Mouse (Mus musculus) hematopoietic stem cell, adult 5-6 weeks (primary cell): Measurements from ENCODE around the gene Copa. TPM values are rescaled to one million over a fixed set of nuclear protein-coding genes. Genes with fewer than 3 reads are reported as not detected.

Experiments used
- ATAC-seq, 2 experiments: fragments of 125-278 bp in 1 of 2; replicated peaks in 1 of 2; 2 replicates each; pipeline ENCODE4 v1.8.0; 2016 to 2017; ENCODE audit warnings: inconsistent platforms in 2 of 2, mild to moderate bottlenecking in 2 of 2, moderate number of reproducible peaks in 2 of 2, low read depth in 1 of 2, moderate TSS enrichment in 1 of 2; ENCODE audit not compliant: low FRiP score in 2 of 2, poor library complexity in 2 of 2, severe bottlenecking in 2 of 2, insufficient read depth in 1 of 2, low TSS enrichment in 1 of 2
- total RNA-seq: library from RNA; stranded (forward); fragments of 172-1452, 232-1000 nt; gene quantifications from 2 replicates; pipeline ENCODE4 v1.2.3, GENCODE M21; 2017

Copa gene
- total RNA-seq, 1 experiment from 2014 or later: 126 TPM

- no peak for ATAC-seq
These were observed 80.6 kb downstream of the Copa start for GRCm38 (mm10) chr1:172162959-172163358.

- ATAC-seq: no peak
These were observed 85.6 kb downstream of the Copa start for GRCm38 (mm10) chr1:172167911-172168310.

DNA sequence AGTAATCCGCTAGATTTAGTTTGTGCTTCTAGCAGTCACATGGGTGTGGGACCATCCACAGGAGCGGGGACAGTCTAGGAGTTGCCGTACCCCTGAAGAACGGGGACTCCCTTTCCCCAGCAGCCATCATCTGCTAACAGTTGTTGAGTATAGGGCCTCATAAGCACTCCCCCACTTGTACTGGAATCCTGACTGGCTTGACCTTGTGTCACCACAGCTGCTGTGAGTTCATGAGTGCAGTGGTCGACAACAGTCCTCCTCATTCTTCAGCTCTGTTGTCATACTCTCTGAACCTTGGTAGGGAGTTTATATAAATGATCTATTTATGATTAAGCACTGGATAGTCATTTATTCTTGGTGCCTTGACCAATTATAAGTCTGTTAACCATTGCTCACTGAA lies 87.5 kb downstream of the Copa start:
- no peak for ATAC-seq

Other genes starting within 250 kb of the Copa start
- 96.5 and 139 TPM in 2 replicates for gene Cd84, start 242.8 kb upstream of the Copa start, total RNA-seq
- 5.0 and 5.2 TPM in 2 replicates for gene Gm10521, start 186.9 kb upstream of the Copa start, total RNA-seq
- 2.9 and 3.5 TPM in 2 replicates for gene Slamf6, start 165.0 kb upstream of the Copa start, total RNA-seq
- gene Vangl2, start 54.1 kb upstream of the Copa start, total RNA-seq: 5.2 TPM in 2 replicates
- not detected in 2 replicates for gene Nhlh1, start 25.0 kb upstream of the Copa start, total RNA-seq
- gene Ncstn, start 266 bp downstream of the Copa start, total RNA-seq: 24.0 and 25.1 TPM in 2 replicates
- 44.6 and 52.9 TPM in 2 replicates for gene Pex19, start 44.2 kb downstream of the Copa start, total RNA-seq
- gene Dcaf8, start 65.6 kb downstream of the Copa start, total RNA-seq: 196 and 208 TPM in 2 replicates
- 8.8 and 10.5 TPM in 2 replicates for gene Pea15a, start 124.3 kb downstream of the Copa start, total RNA-seq
- gene Casq1, start 137.3 kb downstream of the Copa start, total RNA-seq: not detected in 2 replicates
- not detected in 2 replicates for gene Atp1a4, start 175.9 kb downstream of the Copa start, total RNA-seq
- gene Igsf8, start 179.1 kb downstream of the Copa start, total RNA-seq: 21.8 and 25.9 TPM in 2 replicates
- not detected in 2 replicates for gene Atp1a2, start 215.5 kb downstream of the Copa start, total RNA-seq
- gene Kcnj9, start 246.8 kb downstream of the Copa start, total RNA-seq: not detected in 2 replicates